Mouse (Mus musculus) limb, embryonic 14.5 days (tissue): ENCODE results near the gene Sp4. TPM values are rescaled to one million over a fixed set of nuclear protein-coding genes. Genes with fewer than 3 reads are reported as not detected.

Experiments
- ATAC-seq: fragments of 200-750 bp; cut with Nextera tagmentation; 2 replicates; pipeline ENCODE4 v1.8.0; 2017; ENCODE audit warnings: low read depth, moderate number of reproducible peaks, moderate TSS enrichment; ENCODE audit not compliant: low FRiP score
- DNase-seq: peaks from one replicate; pipeline ENCODE4 v3.0.0-alpha.2; 2015; ENCODE audit warnings: low spot score
- H3K27ac ChIP-seq: fragments of 300-500 bp; sonication (generic); replicated peaks from 2 replicates; pipeline ENCODE4 v1.5.1; 2014; ENCODE audit warnings: low read depth, mild to moderate bottlenecking, low read length, moderate library complexity, mixed read lengths
- H3K27me3 ChIP-seq: fragments of 300-500 bp; sonication (generic); 2 replicates; pipeline ENCODE4 v1.6.1; 2014; ENCODE audit warnings: low read length, mixed read lengths; ENCODE audit not compliant: control insufficient read depth, insufficient read depth
- H3K36me3 ChIP-seq: fragments of 300-500 bp; sonication (generic); 2 replicates; pipeline ENCODE4 v1.6.1; 2014; ENCODE audit warnings: mild to moderate bottlenecking, low read length, moderate library complexity, mixed read lengths; ENCODE audit not compliant: control insufficient read depth, insufficient read depth
- H3K4me1 ChIP-seq: fragments of 300-500 bp; sonication (generic); 2 replicates; pipeline ENCODE4 v1.6.1; 2014; ENCODE audit warnings: antibody characterized with exemption, low read length, mixed read lengths; ENCODE audit not compliant: control insufficient read depth, insufficient read depth
- H3K4me2 ChIP-seq: fragments of 300-500 bp; sonication (generic); replicated peaks from 2 replicates; pipeline ENCODE4 v1.6.1; 2014; ENCODE audit warnings: low read depth, mild to moderate bottlenecking, low read length, moderate library complexity; ENCODE audit not compliant: severe bottlenecking
- H3K4me3 ChIP-seq: fragments of 300-500 bp; sonication (generic); replicated peaks from 2 replicates; pipeline ENCODE4 v1.5.1; 2014; ENCODE audit warnings: low read length
- H3K9ac ChIP-seq: fragments of 300-500 bp; sonication (generic); 2 replicates; pipeline ENCODE4 v1.6.1; 2014; ENCODE audit warnings: mild to moderate bottlenecking, low read depth, low read length, moderate library complexity; ENCODE audit not compliant: severe bottlenecking
- H3K9me3 ChIP-seq: fragments of 300-500 bp; sonication (generic); 2 replicates; pipeline ENCODE4 v1.6.1; 2016; ENCODE audit warnings: low read length; ENCODE audit not compliant: control insufficient read depth
- POLR2A ChIP-seq: fragments of 200-500 bp; IDR thresholded peaks from 2 replicates; pipeline ENCODE4 v1.8.0; 2012; ENCODE audit warnings: inconsistent platforms, mild to moderate bottlenecking, moderate library complexity, borderline replicate concordance; ENCODE audit not compliant: insufficient read depth, insufficient read length; ENCODE audit errors: extremely low read depth
- WGBS: fragments of 180-500 bp; shearing (Covaris S2); extraction: QIAGEN DNeasy Blood & Tissue Kit; methylation state at CpG from one replicate; pipeline ENCODE4 v1.1.7; 2014; 5-methylcytosine and 5-hydroxymethylcytosine counted together
- polyA plus RNA-seq, 2 experiments: library from polyadenylated mRNA; depleted of rRNA in 1 of 2; stranded (reverse) in 1 of 2; unstranded in 1 of 2; fragments of >200 nt; fragmentation: Nextera tagmentation in 1 of 2; extraction: Ambion mirVana in 1 of 2; gene quantifications; 2 replicates each; pipeline versions ENCODE4 v1.2.1 to v1.2.3; 2012 to 2014

Sp4 gene
- polyA plus RNA-seq, 2 experiments, result 5.9 to 8.0 TPM

GRCm38 (mm10) chr12:118298516-118298915 lies 2.7 kb downstream of the Sp4 start:
- Histone ChIP-seq H3K4me3 (no peak overlapping the region), H3K27me3 (no peaks in the 10 kb centered on the region), H3K27ac (no peak overlapping the region), H3K4me1 (peaks cover 24% of the 10 kb centered on the region), H3K4me2 (no peak overlapping the region), H3K9ac (no peak overlapping the region), H3K9me3 (no peaks in the 10 kb centered on the region), H3K36me3 (no peaks in the 10 kb centered on the region; the same call in 1 of the 2 replicates)
- 80% methylated on average over 2 of the region's 2 CpGs for WGBS
- ATAC-seq, result no peak
- no peak for DNase-seq
- no peak for TF ChIP-seq POLR2A

DNA sequence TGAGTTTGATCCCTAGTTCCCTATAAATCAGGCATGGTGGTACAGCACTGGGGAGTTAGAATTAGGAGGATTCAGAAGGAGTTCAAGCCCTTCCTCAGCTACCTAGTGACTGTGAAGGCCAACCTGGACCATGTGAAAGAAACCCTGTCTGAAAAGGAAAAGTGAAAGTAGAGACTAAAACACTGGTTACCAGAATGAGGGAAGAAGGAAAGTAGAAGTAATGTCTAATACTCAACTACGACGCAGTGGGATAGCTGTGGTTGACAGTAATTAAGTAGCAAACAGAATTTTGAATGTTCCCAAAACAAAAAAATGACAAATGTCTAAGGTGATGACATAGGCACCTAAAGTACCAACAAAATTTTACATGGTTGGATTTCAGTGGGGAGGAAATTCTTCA lies 5.0 kb downstream of the Sp4 start:
- TF ChIP-seq POLR2A, result no peak
- no peak overlapping the region for H3K9ac ChIP-seq

GRCm38 (mm10) chr12:118295793-118296192 lies 5.4 kb downstream of the Sp4 start:
- no peaks in the 10 kb centered on the region for H3K9me3 ChIP-seq
- no peak overlapping the region for H3K4me2 ChIP-seq
- ATAC-seq (no peak), DNase-seq (no peak)
- no peak for TF ChIP-seq POLR2A
- H3K9ac ChIP-seq, result no peak overlapping the region
- H3K36me3 ChIP-seq, result no peaks in the 10 kb centered on the region; the same call in 1 of the 2 replicates
- H3K27ac ChIP-seq, result no peak overlapping the region
- no peaks in the 10 kb centered on the region for H3K27me3 ChIP-seq
- 78% methylated on average over 1 of the region's 1 CpGs for WGBS
- no peak overlapping the region for H3K4me3 ChIP-seq
- H3K4me1 ChIP-seq, result peaks cover 17% of the 10 kb centered on the region; the same call in 1 of the 2 replicates

More for the DNA sequence above, 5.0 kb downstream of the Sp4 start:
- H3K4me1 ChIP-seq, result peaks cover 17% of the 10 kb centered on the region; the same call in 1 of the 2 replicates
- no peaks in the 10 kb centered on the region; the same call in 1 of the 2 replicates for H3K36me3 ChIP-seq
- no peak overlapping the region for H3K27ac ChIP-seq
- WGBS, result 87% methylated on average over 2 of the region's 2 CpGs
- no peak overlapping the region for H3K4me3 ChIP-seq
- DNase-seq, result no peak
- no peaks in the 10 kb centered on the region for H3K9me3 ChIP-seq
- no peaks in the 10 kb centered on the region for H3K27me3 ChIP-seq
- no peak for ATAC-seq
- H3K4me2 ChIP-seq, result no peak overlapping the region

GRCm38 (mm10) chr12:118288947-118289346 lies 12.3 kb downstream of the Sp4 start:
- H3K27ac ChIP-seq, result no peak overlapping the region
- H3K9ac ChIP-seq, result no peak overlapping the region
- H3K36me3 ChIP-seq, result no peaks in the 10 kb centered on the region
- no peak for TF ChIP-seq POLR2A
- 93% methylated on average over 1 of the region's 1 CpGs for WGBS
- no peak overlapping the region for H3K4me2 ChIP-seq
- no peaks in the 10 kb centered on the region for H3K27me3 ChIP-seq
- H3K4me1 ChIP-seq, result no peaks in the 10 kb centered on the region
- H3K9me3 ChIP-seq, result no peaks in the 10 kb centered on the region
- no peak overlapping the region for H3K4me3 ChIP-seq
- no peak for ATAC-seq
- no peak for DNase-seq

GRCm38 (mm10) chr12:118285099-118285498 lies 16.1 kb downstream of the Sp4 start:
- Histone ChIP-seq H3K4me3 (no peak overlapping the region), H3K36me3 (no peaks in the 10 kb centered on the region), H3K4me2 (no peak overlapping the region), H3K27ac (no peak overlapping the region), H3K27me3 (no peaks in the 10 kb centered on the region), H3K9ac (no peak overlapping the region), H3K9me3 (no peaks in the 10 kb centered on the region), H3K4me1 (no peaks in the 10 kb centered on the region)
- 75% methylated on average over 6 of the region's 6 CpGs for WGBS
- ATAC-seq, result no peak
- no peak for TF ChIP-seq POLR2A
- DNase-seq, result no peak

- WGBS, result 41% methylated on average over 1 of the region's 1 CpGs
- no peak overlapping the region for H3K4me2 ChIP-seq
These were observed 19.3 kb downstream of the Sp4 start for GRCm38 (mm10) chr12:118281961-118282360.

More at GRCm38 (mm10) chr12:118281961-118282360, 19.3 kb downstream of the Sp4 start:
- ATAC-seq, result no peak
- TF ChIP-seq POLR2A, result no peak
- no peak overlapping the region for H3K9ac ChIP-seq
- DNase-seq, result no peak
- no peak overlapping the region for H3K27ac ChIP-seq
- no peaks in the 10 kb centered on the region for H3K4me1 ChIP-seq
- no peaks in the 10 kb centered on the region for H3K27me3 ChIP-seq
- H3K9me3 ChIP-seq, result no peaks in the 10 kb centered on the region
- H3K36me3 ChIP-seq, result no peaks in the 10 kb centered on the region
- H3K4me3 ChIP-seq, result no peak overlapping the region
